Mouse (Mus musculus) CH12F3 (cell line): Measurements from ENCODE around the gene Golga5.

Source experiments
- in situ Hi-C: fragments of 300-500 bp; cut with MboI; formaldehyde crosslinking; loops from 2 replicates; pipeline ENCODE4 v1.14.3; 2020; ENCODE audit warnings: low sequenced_read_pairs

The Golga5 gene

GRCm38 (mm10) chr12:102501848-102502595 lies 33.1 kb downstream of the Golga5 start:
- in situ Hi-C loops, result loop anchor here (10.0 kb wide), 1 partner anchor 223 kb away; no protein-coding TSS in a partner anchor

GRCm38 (mm10) chr12:102505131-102505713 lies 36.3 kb downstream of the Golga5 start:
- in situ Hi-C loops, result loop anchor here (10.0 kb wide), 1 partner anchor 220 kb away; no protein-coding TSS in a partner anchor

GRCm38 (mm10) chr12:102505949-102506348 lies 37.0 kb downstream of the Golga5 start:
- in situ Hi-C loops, result loop anchor here (10.0 kb wide), 1 partner anchor 219 kb away; no protein-coding TSS in a partner anchor

- in situ Hi-C loops, result no loop called here
Measured at GRCm38 (mm10) chr12:102511363-102511762, 42.4 kb downstream of the Golga5 start.

GRCm38 (mm10) chr12:102514151-102514550 lies 45.2 kb downstream of the Golga5 start:
- in situ Hi-C loops, result no loop called here

GRCm38 (mm10) chr12:102514751-102515150 lies 45.8 kb downstream of the Golga5 start:
- in situ Hi-C loops, result no loop called here

GRCm38 (mm10) chr12:102516151-102516550 lies 47.2 kb downstream of the Golga5 start:
- in situ Hi-C loops, result no loop called here

- in situ Hi-C loops, result no loop called here
Measured at GRCm38 (mm10) chr12:102517647-102518046, 48.7 kb downstream of the Golga5 start.

GRCm38 (mm10) chr12:102519929-102520720 lies 51.2 kb downstream of the Golga5 start:
- in situ Hi-C loops, result no loop called here

- in situ Hi-C loops, result no loop called here
Measured at GRCm38 (mm10) chr12:102521777-102522319, 52.9 kb downstream of the Golga5 start.

GRCm38 (mm10) chr12:102524216-102524615 lies 55.3 kb downstream of the Golga5 start:
- in situ Hi-C loops, result no loop called here

GRCm38 (mm10) chr12:102524760-102525159 lies 55.8 kb downstream of the Golga5 start:
- in situ Hi-C loops, result no loop called here

- in situ Hi-C loops, result no loop called here
Measured at GRCm38 (mm10) chr12:102527989-102528388, 59.1 kb downstream of the Golga5 start.

GRCm38 (mm10) chr12:102535796-102536195 lies 66.9 kb downstream of the Golga5 start:
- in situ Hi-C loops, result no loop called here

- in situ Hi-C loops, result no loop called here
Measured at GRCm38 (mm10) chr12:102540278-102540677, 71.3 kb downstream of the Golga5 start.

GRCm38 (mm10) chr12:102541168-102541567 lies 72.2 kb downstream of the Golga5 start:
- in situ Hi-C loops, result no loop called here

- in situ Hi-C loops, result no loop called here
Measured at GRCm38 (mm10) chr12:102545122-102545521, 76.2 kb downstream of the Golga5 start.
